Mouse (Mus musculus) forebrain, embryonic 12.5 days (tissue): Measurements from ENCODE around the gene Sphk1. TPM values are rescaled to one million over a fixed set of nuclear protein-coding genes. Genes with fewer than 3 reads are reported as not detected.

Source experiments
- ATAC-seq: fragments of 200-750 bp; cut with Nextera tagmentation; 2 replicates; pipeline ENCODE4 v1.8.0; 2017; ENCODE audit warnings: moderate TSS enrichment; ENCODE audit not compliant: low FRiP score
- H3K27ac ChIP-seq: fragments of 300-500 bp; sonication (generic); 2 replicates; pipeline ENCODE4 v1.5.1; 2016; ENCODE audit warnings: mild to moderate bottlenecking
- H3K27me3 ChIP-seq: fragments of 300-500 bp; sonication (generic); 2 replicates; pipeline ENCODE4 v1.6.1; 2016; ENCODE audit warnings: mild to moderate bottlenecking
- H3K36me3 ChIP-seq: fragments of 300-500 bp; sonication (generic); replicated peaks from 2 replicates; pipeline ENCODE4 v1.6.1; 2016; ENCODE audit warnings: mild to moderate bottlenecking
- H3K4me1 ChIP-seq: fragments of 300-500 bp; sonication (generic); 2 replicates; pipeline ENCODE4 v1.6.1; 2016
- H3K4me2 ChIP-seq: fragments of 300-500 bp; sonication (generic); 2 replicates; pipeline ENCODE4 v1.6.1; 2016; ENCODE audit warnings: mild to moderate bottlenecking, moderate library complexity
- H3K4me3 ChIP-seq: fragments of 300-500 bp; sonication (generic); replicated peaks from 2 replicates; pipeline ENCODE4 v1.5.1; 2016; ENCODE audit warnings: mild to moderate bottlenecking
- H3K9ac ChIP-seq: fragments of 300-500 bp; sonication (generic); 2 replicates; pipeline ENCODE4 v1.6.1; 2016; ENCODE audit warnings: mild to moderate bottlenecking
- H3K9me3 ChIP-seq: fragments of 300-500 bp; sonication (generic); 2 replicates; pipeline ENCODE4 v1.6.1; 2016
- WGBS: fragments of 180-500 bp; shearing (Covaris S2); methylation state at CpG from one replicate; pipeline ENCODE4 v1.1.7; 2016; 5-methylcytosine and 5-hydroxymethylcytosine counted together
- polyA plus RNA-seq: library from polyadenylated mRNA; unstranded; fragments of >200 nt; fragmentation: Nextera tagmentation; extraction: Ambion mirVana; gene quantifications from 2 replicates; pipeline ENCODE4 v1.2.1, GENCODE M21; 2016

Sphk1 gene
- polyA plus RNA-seq, 1 experiment from 2014 or later: 3.3 TPM

- Histone ChIP-seq H3K4me3 (peak overlapping the region; percentile 49), H3K4me2 (peak overlapping the region; percentile 91), H3K9me3 (no peaks in the 10 kb centered on the region), H3K27ac (no peak overlapping the region), H3K36me3 (0 out of 2 replicates have a peak, but pooled peaks cover 5% of the 10 kb centered on the region), H3K27me3 (peaks cover 69% of the 10 kb centered on the region), H3K9ac (peak overlapping the region; percentile 50), H3K4me1 (peaks cover 45% of the 10 kb centered on the region)
- WGBS: under 1% methylated on average over 30 of the region's 30 CpGs
- no peak for ATAC-seq
Observed at GRCm38 (mm10) chr11:116532262-116532809, 1.6 kb downstream of the Sphk1 start.

GRCm38 (mm10) chr11:116532810-116533338 is 2.1 kb downstream of the Sphk1 start:
- 1% methylated on average over 49 of the region's 50 CpGs for WGBS
- no peak overlapping the region for H3K27ac ChIP-seq
- H3K9me3 ChIP-seq: no peaks in the 10 kb centered on the region
- 0 out of 2 replicates have a peak, but pooled peaks cover 7% of the 10 kb centered on the region for H3K36me3 ChIP-seq
- peak; percentile 52 for ATAC-seq
- H3K4me1 ChIP-seq: peaks cover 45% of the 10 kb centered on the region
- peak overlapping the region; percentile 49 for H3K4me3 ChIP-seq
- H3K4me2 ChIP-seq: peak overlapping the region; percentile 91
- peaks cover 65% of the 10 kb centered on the region for H3K27me3 ChIP-seq
- peak overlapping the region; percentile 50 for H3K9ac ChIP-seq

- Histone ChIP-seq H3K9me3 (no peaks in the 10 kb centered on the region), H3K4me3 (peak overlapping the region; percentile 49), H3K4me2 (peak overlapping the region; percentile 91), H3K9ac (peak overlapping the region; percentile 50), H3K27ac (no peak overlapping the region), H3K27me3 (peaks cover 65% of the 10 kb centered on the region), H3K4me1 (peaks cover 45% of the 10 kb centered on the region), H3K36me3 (peaks cover 13% of the 10 kb centered on the region)
- WGBS: under 1% methylated on average over 62 of the region's 63 CpGs
- ATAC-seq: no peak
Observed at GRCm38 (mm10) chr11:116533341-116534153, 2.8 kb downstream of the Sphk1 start.

DNA sequence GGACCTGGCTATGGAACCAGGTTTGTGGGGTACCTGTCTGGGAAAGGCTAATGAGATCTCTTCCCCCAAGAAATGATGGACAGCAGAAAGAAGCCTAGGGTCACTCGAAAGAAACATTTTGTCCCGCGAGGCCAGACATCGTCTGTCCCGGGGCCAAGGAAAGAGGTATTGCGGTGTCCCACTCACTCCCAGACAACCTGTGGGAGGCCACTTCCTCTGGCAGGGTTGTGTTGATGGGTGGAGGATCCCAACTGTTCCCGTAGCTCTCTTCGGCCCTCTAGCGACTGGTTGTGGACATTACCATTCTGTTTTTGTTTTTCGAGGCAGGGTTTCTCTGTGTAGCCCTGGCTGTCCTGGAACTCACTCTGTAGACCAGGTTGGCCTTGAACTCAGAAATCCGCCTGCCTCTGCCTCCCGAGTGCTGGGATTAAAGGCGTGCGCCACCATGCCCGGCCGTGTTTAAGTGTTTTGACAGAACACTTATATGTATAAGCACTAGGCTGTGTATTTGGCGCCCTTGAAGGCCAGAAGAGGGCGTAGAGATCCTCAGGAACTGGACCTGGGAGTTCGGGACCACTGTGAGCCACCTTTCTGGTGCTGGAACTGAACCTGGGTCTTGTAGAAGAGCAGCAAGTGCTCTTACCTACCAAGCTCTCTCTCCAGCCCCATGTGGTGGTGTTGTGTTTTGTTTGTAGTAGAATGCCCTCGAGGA is 3.6 kb downstream of the Sphk1 start:
- Histone ChIP-seq H3K4me1 (peaks cover 45% of the 10 kb centered on the region), H3K27me3 (peaks cover 65% of the 10 kb centered on the region), H3K36me3 (peaks cover 20% of the 10 kb centered on the region), H3K4me3 (peak overlapping the region; percentile 49), H3K9ac (0 out of 2 replicates have a peak overlapping the region, but pooled peaks have one; percentile 50), H3K4me2 (peak overlapping the region; percentile 91), H3K9me3 (no peaks in the 10 kb centered on the region), H3K27ac (no peak overlapping the region)
- ATAC-seq: peak; percentile 33; the same call in 1 of the 2 replicates
- WGBS: 20% methylated on average over 20 of the region's 20 CpGs

GRCm38 (mm10) chr11:116536685-116537084 is 6.0 kb downstream of the Sphk1 start:
- WGBS: 93% methylated on average over 7 of the region's 7 CpGs
- no peak overlapping the region for H3K4me3 ChIP-seq
- H3K27me3 ChIP-seq: peaks cover 44% of the 10 kb centered on the region
- peaks cover 44% of the 10 kb centered on the region for H3K36me3 ChIP-seq
- no peak overlapping the region for H3K9ac ChIP-seq
- ATAC-seq: no peak
- no peak overlapping the region for H3K27ac ChIP-seq
- H3K4me1 ChIP-seq: peaks cover 25% of the 10 kb centered on the region
- H3K9me3 ChIP-seq: no peaks in the 10 kb centered on the region
- H3K4me2 ChIP-seq: no peak overlapping the region

GRCm38 (mm10) chr11:116537388-116537787 is 6.7 kb downstream of the Sphk1 start:
- Histone ChIP-seq H3K4me3 (no peak overlapping the region), H3K27me3 (peaks cover 37% of the 10 kb centered on the region), H3K9me3 (no peaks in the 10 kb centered on the region), H3K27ac (no peak overlapping the region), H3K4me1 (peaks cover 18% of the 10 kb centered on the region), H3K4me2 (no peak overlapping the region), H3K9ac (no peak overlapping the region), H3K36me3 (peaks cover 51% of the 10 kb centered on the region)
- 80% methylated on average over 5 of the region's 5 CpGs for WGBS
- no peak for ATAC-seq

GRCm38 (mm10) chr11:116538142-116538735 is 7.5 kb downstream of the Sphk1 start:
- no peak overlapping the region for H3K27ac ChIP-seq
- H3K4me2 ChIP-seq: no peak overlapping the region
- H3K9ac ChIP-seq: no peak overlapping the region
- H3K9me3 ChIP-seq: no peaks in the 10 kb centered on the region
- H3K4me3 ChIP-seq: no peak overlapping the region
- peaks cover 60% of the 10 kb centered on the region for H3K36me3 ChIP-seq
- H3K4me1 ChIP-seq: peaks cover 10% of the 10 kb centered on the region
- H3K27me3 ChIP-seq: peaks cover 28% of the 10 kb centered on the region
- 85% methylated on average over 12 of the region's 12 CpGs for whole genome bisulfite sequencing
- no peak for ATAC-seq

- Histone ChIP-seq H3K27me3 (no peaks in the 10 kb centered on the region), H3K4me3 (no peak overlapping the region), H3K9me3 (no peaks in the 10 kb centered on the region), H3K36me3 (peaks cover 89% of the 10 kb centered on the region), H3K27ac (no peak overlapping the region), H3K4me2 (no peak overlapping the region), H3K4me1 (no peaks in the 10 kb centered on the region), H3K9ac (no peak overlapping the region)
- no peak for ATAC-seq
- 95% methylated on average over 11 of the region's 11 CpGs for WGBS
Observed at GRCm38 (mm10) chr11:116541183-116541582, 10.5 kb downstream of the Sphk1 start.

- ATAC-seq: no peak
- Histone ChIP-seq H3K27me3 (no peaks in the 10 kb centered on the region), H3K9ac (no peak overlapping the region), H3K9me3 (no peaks in the 10 kb centered on the region), H3K27ac (no peak overlapping the region), H3K4me2 (no peak overlapping the region), H3K4me1 (no peaks in the 10 kb centered on the region), H3K4me3 (no peak overlapping the region), H3K36me3 (peaks cover 95% of the 10 kb centered on the region)
- 87% methylated on average over 4 of the region's 4 CpGs for WGBS
Observed at GRCm38 (mm10) chr11:116543110-116543509, 12.4 kb downstream of the Sphk1 start.

DNA sequence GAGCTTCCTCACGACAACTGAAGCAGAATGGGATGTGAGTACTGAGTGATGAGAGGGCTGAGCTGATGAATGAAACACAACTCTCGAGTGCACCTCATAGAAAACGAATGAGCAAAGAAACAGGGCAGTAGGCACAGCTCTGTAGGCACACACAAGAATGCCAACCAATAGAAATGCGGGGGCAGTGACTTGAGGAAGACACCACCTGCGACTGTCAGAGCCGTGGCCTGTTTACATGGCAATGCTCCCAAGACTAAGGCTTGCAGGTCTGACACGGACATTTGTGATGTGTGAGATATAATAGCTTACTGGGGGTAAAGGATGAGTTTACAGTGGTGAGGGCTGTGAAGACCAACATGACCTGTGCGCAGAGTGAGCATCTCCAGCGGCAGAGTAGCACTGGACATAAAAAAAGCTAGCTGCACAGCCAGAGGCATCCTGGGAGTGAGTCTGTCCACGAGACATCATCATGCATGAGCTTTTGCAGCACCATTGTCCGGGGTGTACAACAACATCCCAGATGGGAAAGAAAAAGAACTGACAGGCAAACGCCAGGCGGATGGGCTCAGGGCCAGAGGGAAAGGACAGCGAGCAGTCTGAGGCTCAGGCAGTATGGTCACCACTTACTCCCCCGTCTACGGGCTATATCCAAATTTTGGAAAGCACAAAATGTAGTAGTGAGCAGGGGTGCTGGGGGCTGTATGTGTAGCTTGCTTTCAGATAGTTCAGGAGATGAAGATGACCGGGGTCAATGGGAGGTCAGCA is 16.8 kb downstream of the Sphk1 start:
- 92% methylated on average over 17 of the region's 17 CpGs for WGBS
- Histone ChIP-seq H3K27ac (no peak overlapping the region), H3K4me1 (peaks cover 5% of the 10 kb centered on the region; the same call in 1 of the 2 replicates), H3K36me3 (peaks cover 58% of the 10 kb centered on the region), H3K4me3 (no peak overlapping the region), H3K27me3 (no peaks in the 10 kb centered on the region), H3K9ac (no peak overlapping the region), H3K9me3 (no peaks in the 10 kb centered on the region), H3K4me2 (no peak overlapping the region)
- ATAC-seq: no peak

DNA sequence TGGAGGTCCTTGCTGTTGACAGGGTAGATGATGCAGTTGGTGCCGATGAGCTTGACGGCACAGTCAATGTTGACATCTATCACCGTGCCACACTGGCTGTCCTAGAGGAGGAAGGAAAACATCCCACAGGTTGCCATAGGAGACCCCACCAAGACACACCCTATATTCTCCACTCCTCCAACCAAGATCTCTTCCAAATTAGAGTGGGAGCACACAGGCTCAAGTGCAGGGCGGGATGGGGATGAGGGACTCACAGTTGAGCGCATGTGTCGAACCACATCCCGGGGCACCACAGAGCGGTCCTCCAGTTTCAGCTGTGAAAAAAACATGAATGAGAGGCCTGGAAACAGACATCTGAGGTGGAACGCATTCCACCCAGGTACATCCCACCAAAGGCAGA is 18.1 kb downstream of the Sphk1 start:
- Histone ChIP-seq H3K36me3 (peaks cover 49% of the 10 kb centered on the region), H3K4me3 (no peak overlapping the region), H3K27me3 (no peaks in the 10 kb centered on the region), H3K9ac (no peak overlapping the region), H3K4me2 (no peak overlapping the region), H3K4me1 (peaks cover 7% of the 10 kb centered on the region; the same call in 1 of the 2 replicates), H3K27ac (no peak overlapping the region), H3K9me3 (no peaks in the 10 kb centered on the region)
- 99% methylated on average over 9 of the region's 9 CpGs for WGBS
- no peak for ATAC-seq
